Mouse (Mus musculus): Measurements from ENCODE around the gene Cyb561d2. TPM values are rescaled to one million over a fixed set of nuclear protein-coding genes. Genes with fewer than 3 reads are reported as not detected.

The Cyb561d2 gene
- total and polyA plus RNA-seq, 2 experiments: 11.0 to 33.7 TPM

DNA sequence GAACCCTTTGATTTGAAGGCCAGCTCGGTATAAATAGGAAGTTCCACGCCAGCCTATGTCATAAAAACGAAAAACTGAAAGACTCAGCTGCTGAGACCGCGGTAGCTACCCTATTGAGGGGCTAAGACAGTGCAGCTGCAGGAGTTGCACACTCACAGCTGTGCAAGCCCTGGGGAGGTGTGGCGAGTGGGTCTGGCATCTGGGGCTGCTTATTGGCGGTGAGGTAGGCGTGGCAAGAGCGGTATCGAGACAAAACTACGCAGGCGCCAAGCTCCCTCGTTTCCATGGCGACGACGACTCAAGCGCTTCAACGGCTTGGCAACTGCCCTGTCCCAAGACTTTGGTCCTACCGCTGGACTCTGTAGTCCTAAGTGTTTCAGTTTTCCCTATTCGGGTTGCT lies 5.0 kb upstream of the Cyb561d2 start, which contains the start of gene Zmynd10:
Gene Zmynd10 (plus strand): TSS at position 273 of the 400 bp plus-strand sequence.
- no peak for TF ChIP-seq POLR2A (IDR thresholded peaks at IDR 0.05; ENCODE audit: extremely low read depth, insufficient read depth, low read length)
- no peak for TF ChIP-seq CTCF (IDR thresholded peaks at IDR 0.05; ENCODE audit: low read depth, low read length)
- DNase-seq (ENCODE audit: extremely low read depth, low read depth, low spot score): peak; percentile 80
- no peak within 1 kb of the TSS for H3K27ac ChIP-seq (replicated peaks; ENCODE audit: insufficient read depth, low read depth, low read length)
- peaks cover 11% of the 10 kb centered on the region; the same call in 1 of the 2 replicates for H3K4me1 ChIP-seq (ENCODE audit: control insufficient read depth, insufficient read depth, low read length)
- H3K79me2 ChIP-seq (ENCODE audit: control insufficient read depth, insufficient read depth, low read length): no peaks in the 10 kb centered on the region
- no peak within 1 kb of the TSS for H3K4me3 ChIP-seq (ENCODE audit: insufficient read depth, low read depth, low read length)
- H3K27me3 ChIP-seq (ENCODE audit: control insufficient read depth, insufficient read depth, low read length): no peaks in the 10 kb centered on the region
- H3K9ac ChIP-seq (ENCODE audit: low read depth, low read length): no peak within 1 kb of the TSS
- H3K36me3 ChIP-seq (ENCODE audit: control insufficient read depth, insufficient read depth, low read length): no peaks in the 10 kb centered on the region
- 26% methylated on average over 20 of the region's 20 CpGs for WGBS

- WGBS: 7% methylated on average over 3 of the region's 3 CpGs
- no peak overlapping the region for H3K27ac ChIP-seq (replicated peaks; ENCODE audit: insufficient read depth, low read depth, low read length)
- H3K4me3 ChIP-seq (ENCODE audit: insufficient read depth, low read depth, low read length): no peak overlapping the region
Observed at GRCm38 (mm10) chr9:107545602-107546001, 3.6 kb upstream of the Cyb561d2 start.

DNA sequence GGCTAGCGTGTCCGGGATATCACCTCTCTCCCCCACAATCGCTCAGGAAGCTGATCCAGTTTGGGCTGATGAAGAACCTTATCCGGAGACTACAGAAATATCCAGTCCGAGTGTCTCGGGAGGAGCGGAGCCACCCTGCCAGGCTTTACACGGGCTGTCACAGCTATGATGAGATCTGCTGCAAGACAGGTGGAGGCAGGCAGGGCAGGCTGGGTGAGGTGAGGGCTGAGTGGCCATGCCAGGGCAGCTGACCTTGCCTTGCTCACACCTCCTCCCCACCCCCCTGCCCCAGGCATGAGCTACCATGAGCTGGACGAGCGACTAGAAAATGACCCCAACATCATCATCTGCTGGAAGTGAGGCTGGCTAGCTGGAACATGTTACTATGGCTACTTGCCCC lies 3.2 kb upstream of the Cyb561d2 start:
- no peak overlapping the region for H3K9ac ChIP-seq (ENCODE audit: low read depth, low read length)
- no peaks in the 10 kb centered on the region for H3K79me2 ChIP-seq (ENCODE audit: control insufficient read depth, insufficient read depth, low read length)
- 89% methylated on average over 10 of the region's 10 CpGs for WGBS
- H3K27me3 ChIP-seq (ENCODE audit: control insufficient read depth, insufficient read depth, low read length): no peaks in the 10 kb centered on the region
- no peak for DNase-seq (ENCODE audit: extremely low read depth, low read depth, low spot score)
- peaks cover 7% of the 10 kb centered on the region; the same call in 1 of the 2 replicates for H3K4me1 ChIP-seq (ENCODE audit: control insufficient read depth, insufficient read depth, low read length)
- H3K27ac ChIP-seq (replicated peaks; ENCODE audit: insufficient read depth, low read depth, low read length): no peak overlapping the region
- TF ChIP-seq CTCF (IDR thresholded peaks at IDR 0.05; ENCODE audit: low read depth, low read length) (no peak), POLR2A (IDR thresholded peaks at IDR 0.05; ENCODE audit: extremely low read depth, insufficient read depth, low read length) (no peak)
- H3K4me3 ChIP-seq (ENCODE audit: insufficient read depth, low read depth, low read length): no peak overlapping the region
- no peaks in the 10 kb centered on the region for H3K36me3 ChIP-seq (ENCODE audit: control insufficient read depth, insufficient read depth, low read length)

More at GRCm38 (mm10) chr9:107545602-107546001, 3.6 kb upstream of the Cyb561d2 start:
- H3K9ac ChIP-seq (ENCODE audit: low read depth, low read length): no peak overlapping the region
- H3K36me3 ChIP-seq (ENCODE audit: control insufficient read depth, insufficient read depth, low read length): no peaks in the 10 kb centered on the region
- H3K27me3 ChIP-seq (ENCODE audit: control insufficient read depth, insufficient read depth, low read length): no peaks in the 10 kb centered on the region
- no peaks in the 10 kb centered on the region for H3K79me2 ChIP-seq (ENCODE audit: control insufficient read depth, insufficient read depth, low read length)
- peak; percentile 59 for DNase-seq (ENCODE audit: extremely low read depth, low read depth, low spot score)
- TF ChIP-seq CTCF (IDR thresholded peaks at IDR 0.05; ENCODE audit: low read depth, low read length): peak; percentile 92
- TF ChIP-seq POLR2A (IDR thresholded peaks at IDR 0.05; ENCODE audit: extremely low read depth, insufficient read depth, low read length): no peak
- H3K4me1 ChIP-seq (ENCODE audit: control insufficient read depth, insufficient read depth, low read length): peaks cover 7% of the 10 kb centered on the region; the same call in 1 of the 2 replicates

DNA sequence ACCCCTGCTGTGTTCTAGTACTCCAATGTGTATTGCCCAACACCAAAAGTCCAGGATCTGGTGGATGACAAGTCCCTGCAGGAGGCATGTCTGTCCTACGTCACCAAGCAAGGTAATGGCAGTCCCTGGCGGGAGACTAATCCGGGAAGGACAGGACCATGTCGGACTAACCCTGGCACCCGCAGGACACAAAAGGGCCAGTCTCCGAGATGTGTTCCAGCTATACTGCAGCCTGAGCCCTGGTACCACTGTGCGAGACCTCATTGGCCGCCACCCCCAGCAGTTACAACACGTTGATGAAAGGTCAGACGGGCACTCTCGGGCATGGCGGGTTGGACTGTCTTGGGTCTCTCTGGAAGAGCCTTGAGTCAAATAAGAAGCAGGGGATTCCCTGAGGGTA lies 2.7 kb upstream of the Cyb561d2 start:
- H3K79me2 ChIP-seq (ENCODE audit: control insufficient read depth, insufficient read depth, low read length): no peaks in the 10 kb centered on the region
- H3K4me3 ChIP-seq (ENCODE audit: insufficient read depth, low read depth, low read length): no peak overlapping the region
- H3K9ac ChIP-seq (ENCODE audit: low read depth, low read length): no peak overlapping the region
- no peak for TF ChIP-seq CTCF (IDR thresholded peaks at IDR 0.05; ENCODE audit: low read depth, low read length)
- no peak for TF ChIP-seq POLR2A (IDR thresholded peaks at IDR 0.05; ENCODE audit: extremely low read depth, insufficient read depth, low read length)
- no peak overlapping the region for H3K27ac ChIP-seq (replicated peaks; ENCODE audit: insufficient read depth, low read depth, low read length)
- no peaks in the 10 kb centered on the region for H3K36me3 ChIP-seq (ENCODE audit: control insufficient read depth, insufficient read depth, low read length)
- H3K27me3 ChIP-seq (ENCODE audit: control insufficient read depth, insufficient read depth, low read length): no peaks in the 10 kb centered on the region
- 82% methylated on average over 12 of the region's 12 CpGs for WGBS
- H3K4me1 ChIP-seq (ENCODE audit: control insufficient read depth, insufficient read depth, low read length): peaks cover 7% of the 10 kb centered on the region; the same call in 1 of the 2 replicates
- DNase-seq (ENCODE audit: extremely low read depth, low read depth, low spot score): peak; percentile 48

GRCm38 (mm10) chr9:107544196-107544700 lies 2.3 kb upstream of the Cyb561d2 start:
- Histone ChIP-seq H3K9ac (ENCODE audit: low read depth, low read length) (no peak overlapping the region), H3K79me2 (ENCODE audit: control insufficient read depth, insufficient read depth, low read length) (no peaks in the 10 kb centered on the region), H3K4me3 (ENCODE audit: insufficient read depth, low read depth, low read length) (no peak overlapping the region), H3K36me3 (ENCODE audit: control insufficient read depth, insufficient read depth, low read length) (no peaks in the 10 kb centered on the region), H3K27ac (replicated peaks; ENCODE audit: insufficient read depth, low read depth, low read length) (no peak overlapping the region), H3K27me3 (ENCODE audit: control insufficient read depth, insufficient read depth, low read length) (no peaks in the 10 kb centered on the region), H3K4me1 (ENCODE audit: control insufficient read depth, insufficient read depth, low read length) (peaks cover 7% of the 10 kb centered on the region; the same call in 1 of the 2 replicates)
- DNase-seq (ENCODE audit: extremely low read depth, low read depth, low spot score): no peak
- no peak for TF ChIP-seq POLR2A (IDR thresholded peaks at IDR 0.05; ENCODE audit: extremely low read depth, insufficient read depth, low read length)
- no peak for TF ChIP-seq CTCF (IDR thresholded peaks at IDR 0.05; ENCODE audit: low read depth, low read length)
- 95% methylated on average over 17 of the region's 17 CpGs for WGBS

GRCm38 (mm10) chr9:107543299-107543698 lies 1.3 kb upstream of the Cyb561d2 start:
- Histone ChIP-seq H3K9ac (ENCODE audit: low read depth, low read length) (no peak overlapping the region), H3K27ac (replicated peaks; ENCODE audit: insufficient read depth, low read depth, low read length) (no peak overlapping the region), H3K4me3 (ENCODE audit: insufficient read depth, low read depth, low read length) (no peak overlapping the region), H3K36me3 (ENCODE audit: control insufficient read depth, insufficient read depth, low read length) (no peaks in the 10 kb centered on the region; the same call in 1 of the 2 replicates), H3K4me1 (ENCODE audit: control insufficient read depth, insufficient read depth, low read length) (peaks cover 7% of the 10 kb centered on the region; the same call in 1 of the 2 replicates), H3K27me3 (ENCODE audit: control insufficient read depth, insufficient read depth, low read length) (no peaks in the 10 kb centered on the region), H3K79me2 (ENCODE audit: control insufficient read depth, insufficient read depth, low read length) (no peaks in the 10 kb centered on the region)
- DNase-seq (ENCODE audit: extremely low read depth, low read depth, low spot score): no peak
- WGBS: 91% methylated on average over 11 of the region's 11 CpGs
- no peak for TF ChIP-seq CTCF (IDR thresholded peaks at IDR 0.05; ENCODE audit: low read depth, low read length)
- TF ChIP-seq POLR2A (IDR thresholded peaks at IDR 0.05; ENCODE audit: extremely low read depth, insufficient read depth, low read length): no peak
